Mouse (Mus musculus): ENCODE results near the gene Susd1. TPM values are rescaled to one million over a fixed set of nuclear protein-coding genes. Genes with fewer than 3 reads are reported as not detected.

The Susd1 gene
- polyA plus RNA-seq, 1 experiment from 2014 or later, result 0.70 TPM

DNA sequence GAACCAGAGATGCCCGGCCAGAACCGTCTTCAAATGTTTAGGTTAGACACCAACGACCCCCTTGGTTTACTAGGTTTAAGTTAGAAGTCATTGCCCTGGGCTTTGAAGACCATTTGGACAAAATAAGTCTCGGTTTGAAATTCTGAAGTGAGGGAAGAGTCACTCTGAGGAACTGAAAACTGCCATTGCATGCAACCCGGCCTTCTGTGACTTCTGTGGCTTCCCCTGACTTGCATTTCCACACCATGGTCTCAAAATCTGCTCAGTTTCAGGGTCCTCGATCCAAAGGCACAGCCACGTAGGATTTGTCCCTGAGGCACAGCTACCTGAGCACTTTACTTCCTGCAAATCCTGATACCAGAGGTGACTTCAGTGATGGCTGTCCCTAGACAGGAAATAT lies 86.5 kb downstream of the Susd1 start:
- Histone ChIP-seq H3K27me3 (replicated peaks; ENCODE audit: control insufficient read depth, insufficient read depth, low read length) (no peaks in the 10 kb centered on the region), H3K9me3 (replicated peaks; ENCODE audit: control insufficient read depth, low read length) (no peaks in the 10 kb centered on the region), H3K4me3 (ENCODE audit: low read depth, low read length) (no peak overlapping the region), H3K27ac (ENCODE audit: low read depth, low read length) (no peak overlapping the region), H3K4me1 (ENCODE audit: control insufficient read depth, insufficient read depth, low read length) (no peaks in the 10 kb centered on the region), H3K4me2 (ENCODE audit: low read length) (no peak overlapping the region), H3K36me3 (ENCODE audit: control insufficient read depth, insufficient read depth, low read length) (no peaks in the 10 kb centered on the region), H3K9ac (ENCODE audit: low read length) (no peak overlapping the region)
- ATAC-seq, result no peak
- DNase-seq (ENCODE audit: low spot score), result no peak
- 86% methylated on average over 7 of the region's 7 CpGs for WGBS

DNA sequence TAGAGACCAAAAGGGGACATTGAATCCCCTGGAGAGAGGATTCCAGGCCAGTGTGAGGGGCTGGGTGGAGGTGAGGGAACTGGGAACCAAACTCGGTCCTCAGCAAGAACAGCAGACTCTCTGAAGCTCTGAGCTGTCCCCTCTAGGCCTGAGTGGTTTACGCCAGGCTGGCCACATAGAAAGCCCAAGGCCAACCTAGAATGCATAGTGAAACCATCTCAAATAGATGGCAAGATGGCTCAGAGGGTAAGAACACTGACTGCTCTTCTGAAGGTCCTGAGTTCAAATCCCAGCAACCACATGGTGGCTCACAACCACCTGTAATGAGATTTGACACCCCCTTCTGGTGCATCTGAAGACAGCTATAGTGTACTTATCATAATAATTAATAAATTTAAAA lies 88.1 kb downstream of the Susd1 start:
- H3K4me1 ChIP-seq (ENCODE audit: control insufficient read depth, insufficient read depth, low read length), result no peaks in the 10 kb centered on the region
- WGBS, result 95% methylated on average over 2 of the region's 2 CpGs
- no peaks in the 10 kb centered on the region for H3K27me3 ChIP-seq (replicated peaks; ENCODE audit: control insufficient read depth, insufficient read depth, low read length)

DNA sequence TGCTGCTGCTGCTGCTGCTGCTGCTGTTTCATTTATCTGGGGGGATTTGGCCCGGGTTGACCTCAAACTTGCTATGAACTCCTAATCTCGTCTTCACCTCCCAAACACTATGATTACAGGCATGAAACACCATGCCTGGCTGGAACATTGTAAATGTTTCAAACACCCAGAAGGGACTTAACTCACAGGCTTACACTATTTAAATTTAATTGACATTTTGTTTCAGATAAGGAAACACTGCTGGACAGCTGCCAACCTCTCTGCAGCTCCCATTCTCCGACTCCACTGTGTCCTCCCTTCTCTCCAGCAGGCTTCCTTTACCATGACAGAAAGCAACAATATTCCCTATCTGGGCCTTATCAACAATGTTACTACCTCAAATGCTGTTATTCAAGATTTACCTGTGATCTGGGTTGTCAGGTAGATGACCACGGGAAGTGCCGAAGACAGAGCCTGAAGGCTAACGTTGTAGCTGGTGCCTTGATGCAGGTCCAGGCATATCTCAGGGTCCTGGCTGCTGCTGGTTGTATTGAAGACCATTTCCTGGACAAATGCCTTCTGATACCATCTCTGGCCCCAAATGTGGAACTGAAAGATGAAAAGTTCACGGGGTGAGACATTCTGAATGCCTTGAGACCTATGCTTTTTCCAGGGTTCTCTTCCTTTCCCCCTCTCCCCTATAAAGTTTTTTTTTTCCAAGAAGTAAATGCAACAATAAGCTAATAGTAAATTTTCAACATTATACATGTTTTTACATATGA lies 88.8 kb downstream of the Susd1 start:
- no peaks in the 10 kb centered on the region for H3K36me3 ChIP-seq (ENCODE audit: control insufficient read depth, insufficient read depth, low read length)
- no peak for ATAC-seq
- H3K27ac ChIP-seq (ENCODE audit: low read depth, low read length), result no peak overlapping the region
- H3K4me3 ChIP-seq (ENCODE audit: low read depth, low read length), result no peak overlapping the region
- H3K4me1 ChIP-seq (ENCODE audit: control insufficient read depth, insufficient read depth, low read length), result no peaks in the 10 kb centered on the region
- no peaks in the 10 kb centered on the region for H3K27me3 ChIP-seq (replicated peaks; ENCODE audit: control insufficient read depth, insufficient read depth, low read length)
- H3K9me3 ChIP-seq (replicated peaks; ENCODE audit: control insufficient read depth, low read length), result no peaks in the 10 kb centered on the region
- no peak overlapping the region for H3K4me2 ChIP-seq (ENCODE audit: low read length)
- 63% methylated on average over 7 of the region's 7 CpGs for WGBS
- DNase-seq (ENCODE audit: low spot score), result peak; percentile 45
- no peak overlapping the region for H3K9ac ChIP-seq (ENCODE audit: low read length)

More for the DNA sequence above, 88.1 kb downstream of the Susd1 start:
- Histone ChIP-seq H3K27ac (ENCODE audit: low read depth, low read length) (no peak overlapping the region), H3K9me3 (replicated peaks; ENCODE audit: control insufficient read depth, low read length) (no peaks in the 10 kb centered on the region), H3K36me3 (ENCODE audit: control insufficient read depth, insufficient read depth, low read length) (no peaks in the 10 kb centered on the region), H3K4me3 (ENCODE audit: low read depth, low read length) (no peak overlapping the region), H3K4me2 (ENCODE audit: low read length) (no peak overlapping the region), H3K9ac (ENCODE audit: low read length) (no peak overlapping the region)
- ATAC-seq (no peak), DNase-seq (ENCODE audit: low spot score) (no peak)

DNA sequence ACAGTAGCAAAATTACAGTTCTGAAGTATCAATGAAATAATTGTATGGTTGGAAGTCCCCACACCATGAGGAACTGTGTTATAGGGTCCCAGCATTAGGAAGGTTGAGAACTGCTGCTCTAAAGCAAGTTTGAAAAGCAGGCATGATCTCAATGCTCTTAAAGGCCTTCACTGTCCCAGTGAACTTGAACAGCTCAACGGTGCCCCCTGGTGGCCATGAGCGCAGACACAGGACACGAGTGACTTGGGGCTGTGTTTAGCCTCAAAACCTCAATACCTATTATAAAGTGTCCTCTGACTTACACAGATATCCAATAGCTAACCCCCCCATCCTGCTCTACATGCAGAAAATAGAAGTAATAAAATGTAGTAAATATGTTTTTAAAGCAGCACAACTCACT lies 97.7 kb downstream of the Susd1 start:
- peak; percentile 91 for DNase-seq (ENCODE audit: low spot score)
- WGBS, result 2% methylated on average over 3 of the region's 3 CpGs

DNA sequence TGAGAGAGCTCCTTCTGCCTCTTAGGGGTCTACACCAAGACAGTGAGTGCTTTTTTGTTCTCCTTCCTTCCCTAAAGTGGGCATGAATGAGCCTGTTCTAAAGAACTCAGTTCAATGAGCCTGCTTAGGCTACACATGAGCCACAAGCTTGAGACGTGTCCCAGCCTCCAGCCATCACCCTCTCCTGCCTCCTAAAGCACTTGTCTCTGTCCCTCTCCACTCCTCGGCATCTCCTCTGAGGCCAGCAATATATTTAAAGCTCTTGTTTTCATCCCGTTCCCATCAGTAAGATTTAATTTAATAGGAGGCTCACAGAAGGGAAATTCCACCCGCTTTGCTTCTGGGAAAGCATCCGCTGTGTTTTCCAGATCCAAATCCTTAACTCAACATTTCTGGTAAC lies 98.4 kb downstream of the Susd1 start:
- no peak for ATAC-seq
- no peak for DNase-seq (ENCODE audit: low spot score)
- Histone ChIP-seq H3K9ac (ENCODE audit: low read length) (no peak overlapping the region), H3K27ac (ENCODE audit: low read depth, low read length) (no peak overlapping the region), H3K4me1 (ENCODE audit: control insufficient read depth, insufficient read depth, low read length) (no peaks in the 10 kb centered on the region), H3K4me3 (ENCODE audit: low read depth, low read length) (no peak overlapping the region), H3K9me3 (replicated peaks; ENCODE audit: control insufficient read depth, low read length) (no peaks in the 10 kb centered on the region), H3K36me3 (ENCODE audit: control insufficient read depth, insufficient read depth, low read length) (no peaks in the 10 kb centered on the region), H3K27me3 (replicated peaks; ENCODE audit: control insufficient read depth, insufficient read depth, low read length) (no peaks in the 10 kb centered on the region), H3K4me2 (ENCODE audit: low read length) (no peak overlapping the region)
- WGBS, result 65% methylated on average over 5 of the region's 5 CpGs

More for the DNA sequence above, 97.7 kb downstream of the Susd1 start:
- no peaks in the 10 kb centered on the region for H3K27me3 ChIP-seq (replicated peaks; ENCODE audit: control insufficient read depth, insufficient read depth, low read length)
- no peak overlapping the region for H3K4me2 ChIP-seq (ENCODE audit: low read length)
- no peak overlapping the region for H3K27ac ChIP-seq (ENCODE audit: low read depth, low read length)
- no peaks in the 10 kb centered on the region for H3K4me1 ChIP-seq (ENCODE audit: control insufficient read depth, insufficient read depth, low read length)
- no peak overlapping the region for H3K4me3 ChIP-seq (ENCODE audit: low read depth, low read length)
- no peaks in the 10 kb centered on the region for H3K9me3 ChIP-seq (replicated peaks; ENCODE audit: control insufficient read depth, low read length)
- H3K9ac ChIP-seq (ENCODE audit: low read length), result no peak overlapping the region
- no peaks in the 10 kb centered on the region for H3K36me3 ChIP-seq (ENCODE audit: control insufficient read depth, insufficient read depth, low read length)
- ATAC-seq, result peak; percentile 86

DNA sequence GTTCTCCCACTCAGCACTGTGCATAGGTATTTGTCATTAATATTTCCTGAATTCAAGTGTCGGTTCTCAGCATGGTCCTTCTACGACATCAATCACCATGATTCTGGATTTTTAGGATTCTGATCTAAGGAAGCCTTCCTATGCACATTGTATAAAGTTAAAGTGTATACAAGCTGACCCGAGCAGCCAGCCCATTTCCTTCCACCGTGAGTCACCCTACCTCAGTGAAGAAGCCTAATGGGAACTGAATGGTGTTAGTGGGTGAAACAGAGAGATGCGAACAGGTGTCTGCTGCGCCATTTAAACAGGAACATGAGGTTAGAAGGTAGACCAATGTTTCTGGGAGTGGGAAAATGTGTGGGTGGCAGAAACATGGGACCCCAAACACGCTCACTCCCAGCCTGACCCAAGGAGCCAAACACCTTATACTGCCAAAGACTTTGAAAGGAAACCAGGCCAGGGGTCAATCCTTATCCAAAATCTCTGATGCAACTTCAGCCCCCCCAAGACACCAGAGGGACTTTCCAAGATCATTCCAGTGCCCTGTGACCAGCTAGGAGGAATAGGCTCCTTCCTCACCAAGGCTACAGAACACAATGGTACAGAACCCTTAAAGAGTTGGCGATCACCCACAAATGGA lies 99.4 kb downstream of the Susd1 start:
- no peak for DNase-seq (ENCODE audit: low spot score)
- WGBS, result 94% methylated on average over 8 of the region's 8 CpGs
- Histone ChIP-seq H3K4me3 (ENCODE audit: low read depth, low read length) (no peak overlapping the region), H3K27ac (ENCODE audit: low read depth, low read length) (no peak overlapping the region), H3K4me1 (ENCODE audit: control insufficient read depth, insufficient read depth, low read length) (no peaks in the 10 kb centered on the region), H3K4me2 (ENCODE audit: low read length) (no peak overlapping the region), H3K36me3 (ENCODE audit: control insufficient read depth, insufficient read depth, low read length) (no peaks in the 10 kb centered on the region), H3K27me3 (replicated peaks; ENCODE audit: control insufficient read depth, insufficient read depth, low read length) (no peaks in the 10 kb centered on the region), H3K9ac (ENCODE audit: low read length) (no peak overlapping the region), H3K9me3 (replicated peaks; ENCODE audit: control insufficient read depth, low read length) (no peaks in the 10 kb centered on the region)
- ATAC-seq, result no peak

DNA sequence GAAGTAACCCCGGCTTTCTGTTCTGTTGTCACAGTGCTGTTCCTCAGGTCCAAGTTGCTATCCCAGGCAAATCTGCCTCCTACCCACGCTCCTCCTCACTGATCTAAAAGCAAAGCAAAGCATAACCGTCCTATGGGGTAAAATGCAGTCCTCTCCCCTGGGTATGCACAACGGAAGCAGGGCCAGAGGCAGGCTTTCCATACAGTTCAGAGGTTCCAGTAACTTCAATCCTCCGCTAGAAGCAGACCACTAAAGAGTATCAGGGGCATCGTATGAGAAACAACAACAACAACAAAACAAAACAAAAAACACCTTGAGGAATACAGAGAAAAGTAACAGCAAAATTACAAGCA lies 100.9 kb downstream of the Susd1 start:
- Histone ChIP-seq H3K4me3 (ENCODE audit: low read depth, low read length) (no peak overlapping the region), H3K27me3 (replicated peaks; ENCODE audit: control insufficient read depth, insufficient read depth, low read length) (no peaks in the 10 kb centered on the region), H3K4me2 (ENCODE audit: low read length) (no peak overlapping the region), H3K9ac (ENCODE audit: low read length) (no peak overlapping the region), H3K4me1 (ENCODE audit: control insufficient read depth, insufficient read depth, low read length) (no peaks in the 10 kb centered on the region), H3K9me3 (replicated peaks; ENCODE audit: control insufficient read depth, low read length) (no peaks in the 10 kb centered on the region), H3K27ac (ENCODE audit: low read depth, low read length) (no peak overlapping the region), H3K36me3 (ENCODE audit: control insufficient read depth, insufficient read depth, low read length) (no peaks in the 10 kb centered on the region)
- no peak for DNase-seq (ENCODE audit: low spot score)
- ATAC-seq, result no peak
- WGBS, result 88% methylated on average over 6 of the region's 6 CpGs

DNA sequence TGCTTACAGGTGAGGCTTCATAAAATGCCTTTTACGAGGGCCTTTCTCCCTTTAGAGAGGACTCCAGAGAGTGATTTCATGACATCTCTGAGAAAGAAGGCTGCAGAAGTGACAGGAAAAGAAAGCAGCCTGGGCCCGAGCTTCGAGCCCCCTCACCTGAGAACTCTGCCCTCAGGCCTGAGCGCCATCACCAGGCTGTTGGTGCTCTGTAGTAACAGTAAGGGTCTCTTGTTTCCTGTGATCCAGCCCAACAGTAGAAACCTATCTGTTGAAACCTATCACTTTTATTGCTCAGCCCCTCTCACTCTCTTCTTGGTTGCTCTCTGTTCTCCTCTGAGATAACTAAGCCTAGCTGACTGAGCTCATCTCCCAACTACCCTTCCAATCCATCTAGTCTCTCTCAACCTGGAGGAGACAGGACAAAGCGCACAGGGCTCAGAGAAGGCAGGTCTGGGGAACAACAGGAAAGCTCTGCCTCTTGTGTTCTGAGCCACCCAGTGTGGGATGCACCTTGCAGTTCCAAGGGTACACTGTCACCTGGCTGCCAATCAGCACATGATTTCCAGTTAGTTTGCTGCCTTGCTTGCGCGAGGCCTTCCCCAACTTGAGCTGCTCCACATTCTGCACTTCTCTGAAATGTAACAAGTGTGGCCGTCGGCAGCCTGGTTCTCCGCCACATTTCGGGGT lies 101.4 kb downstream of the Susd1 start:
- Histone ChIP-seq H3K27me3 (replicated peaks; ENCODE audit: control insufficient read depth, insufficient read depth, low read length) (no peaks in the 10 kb centered on the region), H3K4me1 (ENCODE audit: control insufficient read depth, insufficient read depth, low read length) (no peaks in the 10 kb centered on the region), H3K4me2 (ENCODE audit: low read length) (no peak overlapping the region), H3K36me3 (ENCODE audit: control insufficient read depth, insufficient read depth, low read length) (no peaks in the 10 kb centered on the region), H3K27ac (ENCODE audit: low read depth, low read length) (no peak overlapping the region), H3K9ac (ENCODE audit: low read length) (no peak overlapping the region), H3K9me3 (replicated peaks; ENCODE audit: control insufficient read depth, low read length) (no peaks in the 10 kb centered on the region), H3K4me3 (ENCODE audit: low read depth, low read length) (no peak overlapping the region)
- DNase-seq (ENCODE audit: low spot score), result no peak
- 94% methylated on average over 11 of the region's 11 CpGs for WGBS
- ATAC-seq, result no peak

DNA sequence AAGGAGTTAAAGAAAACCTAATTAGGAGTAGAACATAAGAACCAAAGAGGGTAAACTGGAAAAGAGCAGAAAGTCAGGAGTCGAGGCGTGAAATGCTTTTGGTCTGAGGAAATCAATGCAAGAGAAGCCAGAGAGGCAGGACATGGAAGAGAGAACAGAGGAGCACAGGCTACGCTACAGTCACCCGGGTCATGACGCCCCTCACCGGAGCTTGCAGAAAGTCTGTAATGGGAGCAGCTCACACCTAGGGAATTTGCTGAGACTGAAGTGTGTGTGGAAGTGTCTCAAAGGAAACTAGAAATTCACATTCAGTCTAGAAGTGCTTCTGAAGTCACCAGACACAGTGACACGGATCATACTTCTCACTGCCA lies 102.0 kb downstream of the Susd1 start:
- Histone ChIP-seq H3K27ac (ENCODE audit: low read depth, low read length) (no peak overlapping the region), H3K4me2 (ENCODE audit: low read length) (no peak overlapping the region), H3K4me1 (ENCODE audit: control insufficient read depth, insufficient read depth, low read length) (no peaks in the 10 kb centered on the region), H3K4me3 (ENCODE audit: low read depth, low read length) (no peak overlapping the region), H3K9ac (ENCODE audit: low read length) (no peak overlapping the region), H3K27me3 (replicated peaks; ENCODE audit: control insufficient read depth, insufficient read depth, low read length) (no peaks in the 10 kb centered on the region), H3K36me3 (ENCODE audit: control insufficient read depth, insufficient read depth, low read length) (no peaks in the 10 kb centered on the region), H3K9me3 (replicated peaks; ENCODE audit: control insufficient read depth, low read length) (no peaks in the 10 kb centered on the region)
- no peak for DNase-seq (ENCODE audit: low spot score)
- 53% methylated on average over 7 of the region's 7 CpGs for whole genome bisulfite sequencing
- no peak for ATAC-seq

Measured in forebrain, embryonic 14.5 days (tissue).